Mouse (Mus musculus): Measurements from ENCODE around the gene Ttll13.

DNA sequence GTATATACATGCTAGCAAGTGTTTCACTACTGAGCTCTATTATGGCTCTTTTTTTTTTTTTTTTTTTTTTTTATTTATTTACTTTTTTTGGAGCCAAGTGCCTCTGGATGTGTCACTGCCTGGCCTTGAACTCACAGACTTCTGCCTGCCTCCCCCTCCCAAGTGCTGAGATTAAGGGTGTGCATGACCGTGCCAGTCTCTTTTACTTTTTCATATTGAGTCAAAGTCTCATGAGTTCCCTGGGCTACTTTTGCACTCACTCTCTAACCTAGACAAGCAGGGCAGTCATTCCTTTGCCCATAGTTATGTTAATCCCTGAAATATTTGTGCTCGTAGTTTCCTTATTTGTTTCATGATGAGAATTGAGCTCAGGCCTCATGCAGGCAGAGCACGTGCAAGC is 35.5 kb downstream of the Ttll13 start:
- no peak for TF ChIP-seq POLR2A (IDR thresholded peaks at IDR 0.05; ENCODE audit: borderline replicate concordance, extremely low read depth, insufficient read depth, insufficient read length, poor library complexity, severe bottlenecking)
- no peak for TF ChIP-seq CTCF (IDR thresholded peaks at IDR 0.05; ENCODE audit: borderline replicate concordance, extremely low read depth, insufficient read depth, insufficient read length)

All from brain, embryonic 14.5 days (tissue).